Mouse (Mus musculus): ENCODE data around the gene Blm.

Gene Blm

GRCm38 (mm10) chr7:80500099-80500498 is 34.8 kb downstream of the Blm start:
- H3K36me3 ChIP-seq (ENCODE audit: control insufficient read depth, insufficient read depth, low read length, poor library complexity, severe bottlenecking) = peaks cover 3% of the 10 kb centered on the region
- no peaks in the 10 kb centered on the region for H3K27me3 ChIP-seq (ENCODE audit: control insufficient read depth, insufficient read depth, low read length, poor library complexity, severe bottlenecking)
- DNase-seq (ENCODE audit: low read depth, low spot score) = no peak

GRCm38 (mm10) chr7:80499190-80499962 is 35.5 kb downstream of the Blm start:
- Histone ChIP-seq H3K27me3 (ENCODE audit: control insufficient read depth, insufficient read depth, low read length, poor library complexity, severe bottlenecking) (no peaks in the 10 kb centered on the region), H3K36me3 (ENCODE audit: control insufficient read depth, insufficient read depth, low read length, poor library complexity, severe bottlenecking) (peaks cover under 1% of the 10 kb centered on the region)
- DNase-seq (ENCODE audit: low read depth, low spot score) = no peak

GRCm38 (mm10) chr7:80496656-80497055 is 38.3 kb downstream of the Blm start:
- H3K36me3 ChIP-seq (ENCODE audit: control insufficient read depth, insufficient read depth, low read length, poor library complexity, severe bottlenecking) = peaks cover 3% of the 10 kb centered on the region; the same call in 1 of the 2 replicates
- no peaks in the 10 kb centered on the region for H3K27me3 ChIP-seq (ENCODE audit: control insufficient read depth, insufficient read depth, low read length, poor library complexity, severe bottlenecking)
- no peak for DNase-seq (ENCODE audit: low read depth, low spot score)

- DNase-seq (ENCODE audit: low read depth, low spot score) = no peak
- no peaks in the 10 kb centered on the region for H3K27me3 ChIP-seq (ENCODE audit: control insufficient read depth, insufficient read depth, low read length, poor library complexity, severe bottlenecking)
- peaks cover 3% of the 10 kb centered on the region; the same call in 1 of the 2 replicates for H3K36me3 ChIP-seq (ENCODE audit: control insufficient read depth, insufficient read depth, low read length, poor library complexity, severe bottlenecking)
These were observed 39.7 kb downstream of the Blm start for GRCm38 (mm10) chr7:80495210-80495609.

- DNase-seq (ENCODE audit: low read depth, low spot score) = no peak
These were observed 42.9 kb downstream of the Blm start for GRCm38 (mm10) chr7:80491995-80492394.

GRCm38 (mm10) chr7:80491086-80491485 is 43.8 kb downstream of the Blm start:
- DNase-seq (ENCODE audit: low read depth, low spot score) = no peak
- peaks cover 3% of the 10 kb centered on the region; the same call in 1 of the 2 replicates for H3K36me3 ChIP-seq (ENCODE audit: control insufficient read depth, insufficient read depth, low read length, poor library complexity, severe bottlenecking)
- H3K27me3 ChIP-seq (ENCODE audit: control insufficient read depth, insufficient read depth, low read length, poor library complexity, severe bottlenecking) = no peaks in the 10 kb centered on the region

More at GRCm38 (mm10) chr7:80491995-80492394, 42.9 kb downstream of the Blm start:
- H3K27me3 ChIP-seq (ENCODE audit: control insufficient read depth, insufficient read depth, low read length, poor library complexity, severe bottlenecking) = no peaks in the 10 kb centered on the region
- H3K36me3 ChIP-seq (ENCODE audit: control insufficient read depth, insufficient read depth, low read length, poor library complexity, severe bottlenecking) = peaks cover 3% of the 10 kb centered on the region; the same call in 1 of the 2 replicates

GRCm38 (mm10) chr7:80490351-80490750 is 44.6 kb downstream of the Blm start:
- DNase-seq (ENCODE audit: low read depth, low spot score) = no peak
- Histone ChIP-seq H3K36me3 (ENCODE audit: control insufficient read depth, insufficient read depth, low read length, poor library complexity, severe bottlenecking) (peaks cover 3% of the 10 kb centered on the region; the same call in 1 of the 2 replicates), H3K27me3 (ENCODE audit: control insufficient read depth, insufficient read depth, low read length, poor library complexity, severe bottlenecking) (no peaks in the 10 kb centered on the region)

GRCm38 (mm10) chr7:80489445-80489844 is 45.5 kb downstream of the Blm start:
- Histone ChIP-seq H3K36me3 (ENCODE audit: control insufficient read depth, insufficient read depth, low read length, poor library complexity, severe bottlenecking) (peaks cover 3% of the 10 kb centered on the region; the same call in 1 of the 2 replicates), H3K27me3 (ENCODE audit: control insufficient read depth, insufficient read depth, low read length, poor library complexity, severe bottlenecking) (no peaks in the 10 kb centered on the region)
- DNase-seq (ENCODE audit: low read depth, low spot score) = no peak

- Histone ChIP-seq H3K27me3 (ENCODE audit: control insufficient read depth, insufficient read depth, low read length, poor library complexity, severe bottlenecking) (no peaks in the 10 kb centered on the region), H3K36me3 (ENCODE audit: control insufficient read depth, insufficient read depth, low read length, poor library complexity, severe bottlenecking) (no peaks in the 10 kb centered on the region)
- DNase-seq (ENCODE audit: low read depth, low spot score) = no peak
These were observed 47.7 kb downstream of the Blm start for GRCm38 (mm10) chr7:80487239-80487638.

GRCm38 (mm10) chr7:80480097-80480496 is 54.8 kb downstream of the Blm start:
- DNase-seq (ENCODE audit: low read depth, low spot score) = no peak
- no peaks in the 10 kb centered on the region for H3K27me3 ChIP-seq (ENCODE audit: control insufficient read depth, insufficient read depth, low read length, poor library complexity, severe bottlenecking)
- H3K36me3 ChIP-seq (ENCODE audit: control insufficient read depth, insufficient read depth, low read length, poor library complexity, severe bottlenecking) = no peaks in the 10 kb centered on the region

- peak; percentile 39 for DNase-seq (ENCODE audit: low read depth, low spot score)
These were observed 61.1 kb downstream of the Blm start for GRCm38 (mm10) chr7:80473837-80474236.

GRCm38 (mm10) chr7:80468851-80469250 is 66.1 kb downstream of the Blm start:
- Histone ChIP-seq H3K27me3 (ENCODE audit: control insufficient read depth, insufficient read depth, low read length, poor library complexity, severe bottlenecking) (no peaks in the 10 kb centered on the region), H3K36me3 (ENCODE audit: control insufficient read depth, insufficient read depth, low read length, poor library complexity, severe bottlenecking) (0 out of 2 replicates have a peak, but pooled peaks cover 1% of the 10 kb centered on the region)
- no peak for DNase-seq (ENCODE audit: low read depth, low spot score)

More at GRCm38 (mm10) chr7:80473837-80474236, 61.1 kb downstream of the Blm start:
- no peaks in the 10 kb centered on the region for H3K27me3 ChIP-seq (ENCODE audit: control insufficient read depth, insufficient read depth, low read length, poor library complexity, severe bottlenecking)
- H3K36me3 ChIP-seq (ENCODE audit: control insufficient read depth, insufficient read depth, low read length, poor library complexity, severe bottlenecking) = no peaks in the 10 kb centered on the region

GRCm38 (mm10) chr7:80467334-80467733 is 67.6 kb downstream of the Blm start:
- Histone ChIP-seq H3K36me3 (ENCODE audit: control insufficient read depth, insufficient read depth, low read length, poor library complexity, severe bottlenecking) (0 out of 2 replicates have a peak, but pooled peaks cover 1% of the 10 kb centered on the region), H3K27me3 (ENCODE audit: control insufficient read depth, insufficient read depth, low read length, poor library complexity, severe bottlenecking) (no peaks in the 10 kb centered on the region)
- DNase-seq (ENCODE audit: low read depth, low spot score) = no peak

- H3K36me3 ChIP-seq (ENCODE audit: control insufficient read depth, insufficient read depth, low read length, poor library complexity, severe bottlenecking) = 0 out of 2 replicates have a peak, but pooled peaks cover 1% of the 10 kb centered on the region
- no peak for DNase-seq (ENCODE audit: low read depth, low spot score)
- no peaks in the 10 kb centered on the region for H3K27me3 ChIP-seq (ENCODE audit: control insufficient read depth, insufficient read depth, low read length, poor library complexity, severe bottlenecking)
These were observed 70.1 kb downstream of the Blm start for GRCm38 (mm10) chr7:80464831-80465230.

GRCm38 (mm10) chr7:80461891-80462290 is 73.0 kb downstream of the Blm start:
- DNase-seq (ENCODE audit: low read depth, low spot score) = no peak
- H3K36me3 ChIP-seq (ENCODE audit: control insufficient read depth, insufficient read depth, low read length, poor library complexity, severe bottlenecking) = 0 out of 2 replicates have a peak, but pooled peaks cover 1% of the 10 kb centered on the region
- no peaks in the 10 kb centered on the region for H3K27me3 ChIP-seq (ENCODE audit: control insufficient read depth, insufficient read depth, low read length, poor library complexity, severe bottlenecking)
